Mouse (Mus musculus) liver, embryonic 11.5 days (tissue): ENCODE results near the gene Prss35. TPM values are rescaled to one million over a fixed set of nuclear protein-coding genes. Genes with fewer than 3 reads are reported as not detected.

Experiments used
- ATAC-seq: fragments of 200-750 bp; cut with Nextera tagmentation; replicated peaks from 2 replicates; pipeline ENCODE4 v1.8.0; 2017; ENCODE audit warnings: moderate number of reproducible peaks, mild to moderate bottlenecking, moderate TSS enrichment, moderate library complexity; ENCODE audit not compliant: low FRiP score
- DNase-seq: peaks from one replicate; pipeline ENCODE4 v3.0.0-alpha.2; 2017; ENCODE audit warnings: low spot score
- H3K27ac ChIP-seq: fragments of 300-500 bp; sonication (generic); 2 replicates; pipeline ENCODE4 v1.5.1; 2014; ENCODE audit warnings: mild to moderate bottlenecking, low read depth, low read length, control low read depth
- H3K27me3 ChIP-seq: fragments of 300-500 bp; sonication (generic); replicated peaks from 2 replicates; pipeline ENCODE4 v1.6.1; 2014; ENCODE audit warnings: low read length, mixed read lengths; ENCODE audit not compliant: control insufficient read depth, insufficient read depth
- H3K36me3 ChIP-seq: fragments of 300-500 bp; sonication (generic); 2 replicates; pipeline ENCODE4 v1.6.1; 2014; ENCODE audit warnings: mild to moderate bottlenecking, low read length, moderate library complexity, mixed read lengths; ENCODE audit not compliant: control insufficient read depth, insufficient read depth
- H3K4me1 ChIP-seq: fragments of 300-500 bp; sonication (generic); replicated peaks from 2 replicates; pipeline ENCODE4 v1.6.1; 2014; ENCODE audit warnings: low read length, mixed read lengths; ENCODE audit not compliant: control insufficient read depth, insufficient read depth
- H3K4me2 ChIP-seq: fragments of 300-500 bp; sonication (generic); 2 replicates; pipeline ENCODE4 v1.6.1; 2014; ENCODE audit warnings: mild to moderate bottlenecking, control low read depth, moderate library complexity
- H3K4me3 ChIP-seq: fragments of 300-500 bp; sonication (generic); 2 replicates; pipeline ENCODE4 v1.5.1; 2014; ENCODE audit warnings: low read depth, low read length, control low read depth
- H3K9ac ChIP-seq: fragments of 300-500 bp; sonication (generic); 2 replicates; pipeline ENCODE4 v1.6.1; 2014; ENCODE audit warnings: low read depth, low read length, control low read depth
- H3K9me3 ChIP-seq: fragments of 300-500 bp; sonication (generic); 2 replicates; pipeline ENCODE4 v1.6.1; 2016; ENCODE audit warnings: low read length, inconsistent platforms, mixed read lengths; ENCODE audit not compliant: control insufficient read depth
- WGBS: fragments of 180-500 bp; shearing (Covaris S2); extraction: QIAGEN DNeasy Blood & Tissue Kit; methylation state at CpG from one replicate; pipeline ENCODE4 v1.1.7; 2014; 5-methylcytosine and 5-hydroxymethylcytosine counted together
- polyA plus RNA-seq: library from polyadenylated mRNA; unstranded; fragments of >200 nt; fragmentation: Nextera tagmentation; extraction: Ambion mirVana; gene quantifications from 2 replicates; pipeline ENCODE4 v1.2.1, GENCODE M21; 2014

Prss35 gene
- polyA plus RNA-seq, 1 experiment from 2014 or later = 3.7 TPM

GRCm38 (mm10) chr9:86798129-86798528 is 54.7 kb downstream of the Prss35 start:
- no peaks in the 10 kb centered on the region for H3K4me1 ChIP-seq
- no peaks in the 10 kb centered on the region for H3K9me3 ChIP-seq
- H3K27me3 ChIP-seq = no peaks in the 10 kb centered on the region
- H3K4me2 ChIP-seq = no peak overlapping the region
- H3K9ac ChIP-seq = no peak overlapping the region
- H3K4me3 ChIP-seq = no peak overlapping the region
- DNase-seq (no peak), ATAC-seq (no peak)
- H3K27ac ChIP-seq = no peak overlapping the region
- WGBS = 83% methylated on average over 5 of the region's 5 CpGs
- H3K36me3 ChIP-seq = no peaks in the 10 kb centered on the region

DNA sequence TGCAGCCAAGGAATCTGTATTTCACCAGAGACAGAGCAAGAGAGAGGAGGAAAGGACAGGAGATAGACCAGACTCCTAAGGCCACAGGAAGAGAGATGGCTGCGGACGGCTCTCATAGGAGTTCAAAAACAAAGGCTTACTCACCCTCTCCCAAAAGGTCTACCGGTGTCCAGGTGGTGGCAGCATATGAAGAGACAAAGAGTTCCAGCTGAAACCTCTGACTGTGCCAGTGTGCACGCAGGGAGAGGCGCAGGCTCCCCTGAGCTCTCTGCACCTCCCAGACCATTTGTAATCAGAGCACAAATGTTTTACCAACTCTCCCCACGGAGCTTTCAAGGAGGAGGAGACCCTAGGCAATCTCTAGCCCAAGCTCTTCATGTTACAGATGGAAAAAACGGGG is 55.2 kb downstream of the Prss35 start:
- Histone ChIP-seq H3K27ac (no peak overlapping the region), H3K9me3 (no peaks in the 10 kb centered on the region), H3K4me1 (no peaks in the 10 kb centered on the region), H3K4me2 (no peak overlapping the region), H3K9ac (no peak overlapping the region), H3K4me3 (no peak overlapping the region), H3K36me3 (no peaks in the 10 kb centered on the region), H3K27me3 (no peaks in the 10 kb centered on the region)
- 43% methylated on average over 7 of the region's 7 CpGs for WGBS
- DNase-seq (no peak), ATAC-seq (no peak)

DNA sequence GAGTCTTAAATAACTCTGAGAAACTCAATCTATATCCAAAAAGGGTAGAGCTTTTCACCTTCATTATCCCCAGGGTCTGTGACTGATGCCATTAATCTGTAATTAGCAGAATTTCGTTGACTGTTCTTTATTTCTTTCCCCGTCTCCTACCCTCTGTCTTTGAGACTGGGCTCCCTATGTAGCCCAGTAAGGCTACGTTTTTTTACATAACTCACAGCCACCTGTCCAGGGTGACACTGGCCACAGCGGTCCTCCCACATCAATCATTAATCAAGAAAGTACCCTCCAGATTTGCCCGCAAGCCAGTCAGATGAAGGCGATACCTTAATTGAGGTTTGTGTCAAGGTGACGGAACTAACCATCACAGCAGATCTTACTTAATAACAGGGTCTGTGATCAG is 55.6 kb downstream of the Prss35 start:
- H3K36me3 ChIP-seq = no peaks in the 10 kb centered on the region
- ATAC-seq = no peak
- WGBS = 73% methylated on average over 7 of the region's 7 CpGs

DNA sequence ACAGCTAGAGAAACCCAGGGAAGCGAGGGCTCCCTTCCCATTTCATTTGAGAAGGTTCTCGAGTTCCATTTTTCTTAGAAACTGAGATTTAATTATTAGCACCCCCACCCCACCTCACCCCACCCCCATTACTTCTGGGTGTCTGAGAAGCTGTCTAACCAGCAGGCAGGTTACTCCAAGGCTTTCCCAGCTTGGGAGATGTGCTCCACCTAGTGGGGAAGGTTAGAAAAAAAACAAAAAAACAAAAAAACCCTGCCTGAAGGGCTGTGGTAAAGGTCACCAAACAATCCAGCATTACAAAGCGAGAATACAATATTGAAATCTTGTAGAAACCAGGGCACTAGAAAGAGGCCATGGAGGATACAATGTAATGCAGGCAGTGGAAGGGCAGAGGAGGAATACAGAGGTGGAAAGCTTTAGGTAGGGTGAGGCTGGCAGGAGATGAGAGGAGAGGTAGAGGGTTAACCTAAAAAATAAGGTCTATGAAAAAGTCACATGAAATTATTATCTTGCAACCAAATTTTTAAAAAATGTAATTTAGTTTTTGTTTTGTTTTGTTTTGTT is 57.2 kb downstream of the Prss35 start:
- Histone ChIP-seq H3K4me1 (no peaks in the 10 kb centered on the region), H3K27me3 (no peaks in the 10 kb centered on the region), H3K4me3 (no peak overlapping the region), H3K4me2 (no peak overlapping the region), H3K27ac (no peak overlapping the region), H3K9me3 (no peaks in the 10 kb centered on the region), H3K36me3 (no peaks in the 10 kb centered on the region), H3K9ac (no peak overlapping the region)
- DNase-seq (no peak), ATAC-seq (no peak)
- 21% methylated on average over 3 of the region's 3 CpGs for WGBS

More for the DNA sequence above, 55.6 kb downstream of the Prss35 start:
- no peaks in the 10 kb centered on the region for H3K27me3 ChIP-seq
- H3K9ac ChIP-seq = no peak overlapping the region
- no peak for DNase-seq
- no peaks in the 10 kb centered on the region for H3K4me1 ChIP-seq
- H3K4me2 ChIP-seq = no peak overlapping the region
- H3K9me3 ChIP-seq = no peaks in the 10 kb centered on the region
- no peak overlapping the region for H3K4me3 ChIP-seq
- no peak overlapping the region for H3K27ac ChIP-seq

Other genes with a start within 250 kb of the Prss35 start
- gene Pgm3, start 171.8 kb upstream of the Prss35 start, polyA plus RNA-seq = 25.9 and 28.3 TPM in 2 replicates
- 2.4 and 2.5 TPM in 2 replicates for gene Rwdd2a, start 171.7 kb upstream of the Prss35 start, polyA plus RNA-seq
- 6.6 and 7.7 TPM in 2 replicates for gene Me1, start 47.7 kb upstream of the Prss35 start, polyA plus RNA-seq
- 1.2 and 1.3 TPM in 2 replicates for gene Snap91, start 137.0 kb downstream of the Prss35 start, polyA plus RNA-seq